Mouse (Mus musculus) right cerebral cortex, adult 18-20 months (tissue): ENCODE results near the gene Mrgprx1.

Source experiments
- DNase-seq: peaks from one replicate; pipeline ENCODE4 v3.0.0; 2022; ENCODE audit warnings: mixed read lengths

Gene Mrgprx1

GRCm38 (mm10) chr7:48027497-48027896, at the start of gene Mrgprx1:
TSS of gene Mrgprx1 (minus strand) at chr7:48027597.
- no peak for DNase-seq

GRCm38 (mm10) chr7:48075521-48075920, 48.1 kb upstream of the Mrgprx1 start:
- no peak for DNase-seq

GRCm38 (mm10) chr7:48046475-48047185, 19.2 kb upstream of the Mrgprx1 start:
- no peak for DNase-seq

GRCm38 (mm10) chr7:48044046-48044445, 16.6 kb upstream of the Mrgprx1 start:
- no peak for DNase-seq

- DNase-seq: no peak
Observed at GRCm38 (mm10) chr7:48017874-48018273, 9.5 kb downstream of the Mrgprx1 start.

GRCm38 (mm10) chr7:47995689-47996088, 31.7 kb downstream of the Mrgprx1 start:
- DNase-seq: no peak

- DNase-seq: no peak
Observed at GRCm38 (mm10) chr7:47986752-47987151, 40.6 kb downstream of the Mrgprx1 start.

- DNase-seq: no peak
Observed at GRCm38 (mm10) chr7:47981995-47982394, 45.4 kb downstream of the Mrgprx1 start, which contains the start of gene Mrgpra4. TSS of gene Mrgpra4 (minus strand) at chr7:47982095.
